Mouse (Mus musculus) colon, adult 2 months (tissue): ENCODE results near the gene Aifm2. TPM values are rescaled to one million over a fixed set of nuclear protein-coding genes. Genes with fewer than 3 reads are reported as not detected.

Experiments
- polyA plus RNA-seq: library from polyadenylated mRNA; depleted of rRNA; stranded (reverse); fragments of >200 nt; gene quantifications from 2 replicates; pipeline ENCODE4 v1.2.3, GENCODE M21; 2012; rRNA removed

Aifm2 gene
- polyA plus RNA-seq: 12.4 and 13.0 TPM in 2 replicates

DNA sequence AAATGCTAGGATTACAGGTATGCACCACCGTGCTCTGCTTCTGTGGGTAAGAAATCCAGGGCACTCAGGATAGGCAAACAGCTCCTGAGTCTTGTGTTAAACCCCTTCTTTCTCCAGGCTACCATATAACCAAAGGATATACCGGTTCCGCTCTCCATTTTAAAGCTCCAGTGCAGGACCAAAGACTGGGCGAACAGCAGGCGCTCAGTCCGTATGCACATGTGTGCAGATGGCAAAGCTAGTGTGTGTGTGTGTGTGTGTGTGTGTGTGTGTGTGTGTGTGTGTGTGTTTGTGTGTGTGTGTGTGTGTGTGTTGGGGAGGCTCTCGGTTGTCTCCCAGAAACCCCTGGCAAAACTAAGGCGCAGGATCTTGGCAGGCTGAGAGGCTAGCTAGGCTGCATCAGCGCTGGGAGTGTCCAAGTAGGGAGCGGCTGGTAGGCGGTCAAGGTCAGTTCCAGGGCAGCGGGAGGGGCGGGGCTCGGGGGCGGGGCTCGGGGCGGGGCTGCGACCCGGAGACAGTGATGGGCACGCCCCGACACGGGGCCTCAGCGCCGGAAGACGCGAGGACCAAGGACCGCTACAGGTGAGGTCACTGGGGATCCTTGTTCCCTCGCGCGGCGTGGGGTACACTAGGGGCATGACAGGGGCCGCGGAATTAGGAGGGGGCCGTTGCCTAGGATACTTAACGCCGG is at the start of gene Aifm2:
Gene Aifm2 (plus strand): TSS at position 493 of the 691 bp plus-strand sequence.

DNA sequence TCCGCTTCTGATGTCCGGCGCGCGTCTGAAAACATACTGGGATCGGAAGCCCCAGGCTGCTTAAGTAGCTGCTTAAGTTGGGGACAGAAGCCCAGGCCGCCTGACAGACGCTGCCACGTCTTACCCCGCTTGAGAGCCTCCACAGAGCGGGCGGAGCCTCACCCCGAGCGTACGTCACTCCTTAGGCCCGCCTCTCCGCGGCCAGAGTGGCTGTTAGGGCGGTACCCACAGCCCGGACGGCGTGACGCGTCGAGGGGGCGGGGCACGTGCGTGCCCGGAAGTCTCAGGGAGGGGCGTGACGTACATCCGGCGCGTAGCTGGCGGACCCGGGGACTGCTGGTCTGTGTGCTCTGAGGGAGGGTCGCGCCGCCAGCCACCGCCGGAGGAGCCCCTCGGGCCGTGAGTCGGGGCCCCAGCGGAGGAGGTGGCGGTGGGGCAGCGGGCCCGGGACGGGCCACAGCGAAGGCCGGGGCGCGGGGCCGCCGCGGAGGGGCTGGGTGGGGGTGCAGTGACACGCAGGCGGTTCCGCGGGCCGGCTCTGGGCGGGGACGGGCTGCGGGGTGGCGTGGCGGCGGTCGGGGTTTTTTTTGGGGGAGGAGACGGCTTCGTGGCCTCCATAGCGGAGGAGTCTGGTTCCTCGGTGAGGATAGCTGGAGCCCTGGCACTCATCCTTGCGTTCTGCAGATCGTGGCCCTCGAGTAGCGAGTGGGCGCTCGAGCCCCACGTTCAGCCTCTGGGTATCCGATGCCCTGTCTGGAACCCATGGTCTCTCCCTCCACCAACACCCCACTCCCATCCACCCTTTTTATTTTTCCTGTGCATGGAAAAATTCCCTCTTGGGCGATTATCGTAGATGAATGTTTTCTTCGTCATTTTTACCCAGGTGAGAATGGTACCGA is 34.8 kb upstream of the Aifm2 start, which contains the start of gene Sar1a:
Gene Sar1a (plus strand): TSS at position 285 of the 899 bp plus-strand sequence.

DNA sequence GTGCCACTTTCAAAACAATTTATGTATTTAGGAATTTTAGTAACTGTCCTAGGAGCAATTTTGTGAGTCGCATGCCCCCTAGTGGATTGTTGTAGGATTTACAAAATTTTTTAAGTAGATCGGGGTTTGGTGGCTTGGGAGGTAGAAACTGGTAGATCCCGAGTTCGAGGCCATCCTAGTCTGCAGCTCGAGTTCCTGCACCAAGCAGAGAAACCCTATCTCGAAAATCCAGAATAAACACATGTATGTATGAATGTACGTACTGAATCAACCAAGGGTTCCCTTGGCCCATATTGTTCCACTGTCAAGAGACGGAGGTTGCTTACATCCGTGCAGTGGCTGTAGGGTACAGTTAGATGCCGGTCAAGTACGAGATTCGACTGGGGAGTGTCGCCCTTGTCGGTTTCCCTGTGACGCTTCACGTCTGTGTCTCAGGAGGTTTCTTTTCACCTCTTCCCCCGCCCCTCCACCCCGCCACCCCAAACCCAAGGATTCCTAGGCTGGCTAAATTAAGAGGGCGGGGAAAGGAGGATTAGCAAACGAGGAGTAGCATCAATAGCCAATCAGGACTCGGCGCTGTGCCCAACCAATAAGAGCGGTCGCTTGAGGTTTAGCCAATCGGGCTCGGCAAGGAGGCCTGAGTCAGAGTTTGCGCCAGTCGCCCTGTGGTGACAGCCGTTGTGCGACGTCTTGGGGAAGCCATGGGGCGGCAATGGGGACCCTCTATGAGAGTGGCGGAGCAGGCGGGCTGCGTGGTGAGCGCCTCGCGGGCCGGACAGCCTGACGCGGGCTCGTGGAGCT is 20.0 kb upstream of the Aifm2 start, which contains the start of gene Tysnd1:
Gene Tysnd1 (plus strand): TSS at position 645 of the 801 bp plus-strand sequence.

DNA sequence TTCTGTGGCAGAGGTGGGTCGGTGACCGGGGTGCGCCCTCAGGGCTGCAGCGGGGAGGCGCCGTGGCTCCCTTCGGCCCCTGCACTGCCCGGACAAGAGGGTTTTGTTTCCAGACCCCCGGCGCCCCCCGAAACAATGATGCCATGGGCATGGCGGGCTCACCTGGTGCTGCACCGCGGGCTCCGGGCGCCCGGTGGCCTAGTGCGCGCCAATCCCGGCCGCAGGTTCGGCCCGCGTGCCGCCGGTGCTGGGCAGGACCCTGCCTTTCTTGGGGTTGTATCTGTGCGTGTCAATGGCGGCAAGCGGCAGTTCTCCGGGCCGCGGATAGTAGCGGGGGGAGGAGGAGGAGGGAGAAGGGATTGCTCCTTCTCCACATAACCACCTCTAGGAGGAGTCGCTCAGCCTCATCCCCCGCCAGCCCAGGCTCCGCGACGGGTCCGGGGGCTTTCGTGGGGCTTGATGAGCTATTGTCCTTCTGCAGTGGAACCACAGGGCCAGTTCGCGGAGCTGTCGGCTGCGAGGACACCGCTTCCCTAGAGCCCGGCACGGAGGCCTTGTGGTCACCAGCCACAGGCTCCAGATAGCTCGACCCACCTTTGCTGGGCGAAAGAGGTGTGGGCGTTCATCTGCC is 68.7 kb downstream of the Aifm2 start, which contains the start of gene H2afy2:
Gene H2afy2 (minus strand): TSS at position 527 of the 631 bp plus-strand sequence.

Other genes with a start within 250 kb of the Aifm2 start
- 7.5 and 10.2 TPM in 2 replicates for gene Lrrc20, start 239.5 kb upstream of the Aifm2 start, polyA plus RNA-seq
- gene Npffr1, start 119.8 kb upstream of the Aifm2 start, polyA plus RNA-seq: 0.40 and 0.52 TPM in 2 replicates
- 102 and 115 TPM in 2 replicates for gene Ppa1, start 66.7 kb upstream of the Aifm2 start, polyA plus RNA-seq
- gene Sar1a, start 35.0 kb upstream of the Aifm2 start, polyA plus RNA-seq: 52.5 and 62.1 TPM in 2 replicates
- gene Tysnd1, start 19.7 kb upstream of the Aifm2 start, polyA plus RNA-seq: 75.1 and 81.2 TPM in 2 replicates
- 3.3 and 4.0 TPM in 2 replicates for gene H2afy2, start 68.9 kb downstream of the Aifm2 start, polyA plus RNA-seq